Mouse (Mus musculus) brain, embryonic 14.5 days (tissue): ENCODE measurements around the gene Pck1.

Source experiments
- CTCF ChIP-seq: fragments of 200-500 bp; IDR thresholded peaks from 2 replicates; pipeline ENCODE4 v1.5.1; 2012; ENCODE audit warnings: inconsistent platforms, mild to moderate bottlenecking, moderate library complexity, borderline replicate concordance; ENCODE audit not compliant: insufficient read depth, insufficient read length; ENCODE audit errors: extremely low read depth
- POLR2A ChIP-seq: fragments of 200-500 bp; IDR thresholded peaks from 2 replicates; pipeline ENCODE4 v1.6.1; 2012; ENCODE audit warnings: mild to moderate bottlenecking, inconsistent platforms, borderline replicate concordance; ENCODE audit not compliant: poor library complexity, insufficient read depth, insufficient read length, severe bottlenecking; ENCODE audit errors: extremely low read depth

DNA sequence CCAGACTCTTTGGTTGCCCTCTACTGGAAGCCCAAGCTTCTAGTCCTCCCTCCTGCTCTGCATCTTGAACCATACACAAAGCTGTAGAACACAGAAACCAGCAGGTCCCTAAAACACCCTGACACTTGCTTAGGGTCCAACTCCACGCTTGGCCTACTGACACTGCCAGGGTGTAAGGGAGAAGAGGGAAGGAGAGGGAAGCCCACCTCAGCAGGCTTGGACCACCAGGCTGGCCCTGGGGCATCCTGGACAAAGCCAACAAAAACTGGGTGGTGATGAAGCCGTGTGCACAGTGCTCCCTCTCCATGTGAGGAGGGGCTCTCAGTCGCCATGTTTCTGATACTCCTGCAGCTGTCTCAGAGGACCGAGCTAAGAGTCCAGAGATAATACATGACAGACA lies 27.2 kb downstream of the Pck1 start:
- TF ChIP-seq CTCF = no peak
- TF ChIP-seq POLR2A = no peak
